Mouse (Mus musculus) spleen, adult 18-20 months (tissue): ENCODE measurements around the gene Fam227a.

ENCODE experiments used
- DNase-seq, 2 experiments: peaks; one replicate each; pipeline ENCODE4 v3.0.0; 2022; ENCODE audit warnings: mixed read lengths in 2 of 2

Fam227a gene

GRCm38 (mm10) chr15:79609226-79609625, 49.5 kb downstream of the Fam227a start:
- DNase-seq = no peak

GRCm38 (mm10) chr15:79608214-79608613, 50.5 kb downstream of the Fam227a start:
- no peak for DNase-seq

- DNase-seq = no peak
Observed at GRCm38 (mm10) chr15:79607757-79608156, 51.0 kb downstream of the Fam227a start.

GRCm38 (mm10) chr15:79606161-79606560, 52.6 kb downstream of the Fam227a start:
- no peak for DNase-seq

GRCm38 (mm10) chr15:79604990-79605665, 53.6 kb downstream of the Fam227a start, which contains the start of gene Dmc1:
Gene Dmc1 (minus strand): TSS chr15:79605109.
- peak in 1 of 2 experiments; percentile 15 for DNase-seq

GRCm38 (mm10) chr15:79600176-79600575, 58.6 kb downstream of the Fam227a start:
- DNase-seq = no peak

GRCm38 (mm10) chr15:79598715-79599114, 60.0 kb downstream of the Fam227a start:
- no peak for DNase-seq

- DNase-seq = no peak
Observed at GRCm38 (mm10) chr15:79581581-79581980, 77.2 kb downstream of the Fam227a start.

- DNase-seq = no peak
Observed at GRCm38 (mm10) chr15:79577671-79578426, 80.9 kb downstream of the Fam227a start.

GRCm38 (mm10) chr15:79576947-79577346, 81.8 kb downstream of the Fam227a start:
- DNase-seq = no peak

GRCm38 (mm10) chr15:79575543-79576222, 83.1 kb downstream of the Fam227a start:
- DNase-seq = no peak

GRCm38 (mm10) chr15:79562417-79562816, 96.3 kb downstream of the Fam227a start:
- DNase-seq = no peak

- DNase-seq = no peak
Observed at GRCm38 (mm10) chr15:79559649-79560048, 99.1 kb downstream of the Fam227a start.
